Mouse (Mus musculus): ENCODE results near the gene Cox19.

The Cox19 gene

DNA sequence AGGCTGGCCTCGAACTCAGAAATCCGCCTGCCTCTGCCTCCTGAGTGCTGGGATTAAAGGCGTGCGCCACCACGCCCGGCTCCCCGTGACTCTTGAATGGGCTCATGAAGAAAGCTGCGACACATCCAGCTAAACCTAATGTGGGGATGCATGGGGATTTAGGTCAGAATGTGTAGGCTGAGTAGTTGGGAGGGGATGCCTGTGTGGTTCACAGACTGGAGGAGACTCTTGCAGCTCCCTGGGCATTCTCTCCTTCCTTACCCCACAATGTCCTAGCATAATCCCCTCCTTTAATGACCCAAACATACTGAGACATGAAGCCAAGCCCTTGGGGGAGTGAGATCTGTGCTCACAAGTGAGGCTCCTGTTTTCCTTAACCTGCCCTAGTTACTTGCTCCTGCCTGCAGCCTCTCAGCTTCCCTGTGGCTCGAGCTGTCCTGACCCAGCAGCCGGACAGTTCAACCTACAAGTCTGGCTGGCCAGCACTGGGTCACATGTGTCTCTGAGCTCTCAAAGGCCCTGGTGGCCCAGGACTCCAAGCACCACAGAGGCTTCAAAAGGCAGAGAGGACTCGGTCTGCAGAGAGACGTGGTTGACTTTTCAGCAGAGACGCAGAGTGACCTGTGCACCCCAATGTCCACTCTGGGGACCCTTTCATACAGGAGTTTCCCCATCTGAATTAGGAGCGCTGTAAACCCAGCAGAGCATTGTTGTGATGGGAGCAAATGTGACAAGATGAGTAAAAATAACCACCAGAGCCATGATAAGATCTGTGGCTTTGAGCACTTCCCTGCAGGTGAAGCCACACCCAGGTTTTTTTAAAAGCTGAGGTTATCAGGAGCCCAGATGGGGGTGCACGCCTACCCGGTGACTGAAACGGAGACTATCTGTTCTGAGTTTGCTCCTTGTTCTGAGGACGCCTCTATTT, 30.6 kb upstream of the Cox19 start:
- no peak for DNase-seq (ENCODE audit: low spot score in 2 of 2)

DNA sequence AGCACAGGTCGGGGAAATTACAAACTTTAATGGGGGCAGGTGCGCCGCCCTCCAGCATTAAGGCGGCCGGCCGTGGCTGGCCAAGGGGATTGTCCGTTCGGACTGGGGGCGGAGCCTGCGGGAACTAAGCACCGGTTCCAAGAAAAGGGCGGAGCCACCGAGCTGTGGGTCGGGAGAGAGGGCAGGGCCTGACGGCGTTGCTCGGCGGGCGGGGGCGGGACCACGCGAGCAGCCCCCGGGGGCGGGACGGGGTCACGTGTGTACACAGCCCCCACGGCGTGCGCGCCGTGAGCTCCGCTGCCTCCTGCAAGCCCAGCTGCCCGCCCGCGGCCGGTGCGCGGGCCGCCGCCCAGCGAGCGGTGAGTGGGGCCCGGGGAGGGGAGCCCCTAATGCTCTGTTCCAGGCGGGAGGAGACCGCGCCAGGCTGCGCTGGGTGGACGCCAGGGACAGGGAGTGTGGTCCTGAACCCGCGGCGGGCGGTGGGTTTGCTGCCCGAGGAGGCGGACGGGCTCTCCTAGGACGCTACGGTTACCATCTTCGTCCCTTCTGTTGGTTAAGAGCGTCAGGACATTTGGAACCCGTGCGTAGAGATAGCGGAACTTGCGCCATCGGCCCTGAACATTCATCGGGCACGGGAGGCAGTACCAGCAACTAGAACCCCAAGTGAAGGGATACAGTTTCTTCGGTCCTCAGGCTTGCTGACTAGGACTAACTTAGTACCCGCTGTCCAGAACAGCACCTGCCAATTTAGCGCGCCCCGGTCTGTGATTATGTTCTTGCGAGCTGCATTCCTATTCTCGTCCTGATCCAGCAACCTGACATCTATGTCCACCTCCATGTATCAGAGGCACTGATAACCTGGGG, 29.4 kb upstream of the Cox19 start:
- peak; percentile 53 to 82 for DNase-seq (ENCODE audit: low spot score in 2 of 2)

DNA sequence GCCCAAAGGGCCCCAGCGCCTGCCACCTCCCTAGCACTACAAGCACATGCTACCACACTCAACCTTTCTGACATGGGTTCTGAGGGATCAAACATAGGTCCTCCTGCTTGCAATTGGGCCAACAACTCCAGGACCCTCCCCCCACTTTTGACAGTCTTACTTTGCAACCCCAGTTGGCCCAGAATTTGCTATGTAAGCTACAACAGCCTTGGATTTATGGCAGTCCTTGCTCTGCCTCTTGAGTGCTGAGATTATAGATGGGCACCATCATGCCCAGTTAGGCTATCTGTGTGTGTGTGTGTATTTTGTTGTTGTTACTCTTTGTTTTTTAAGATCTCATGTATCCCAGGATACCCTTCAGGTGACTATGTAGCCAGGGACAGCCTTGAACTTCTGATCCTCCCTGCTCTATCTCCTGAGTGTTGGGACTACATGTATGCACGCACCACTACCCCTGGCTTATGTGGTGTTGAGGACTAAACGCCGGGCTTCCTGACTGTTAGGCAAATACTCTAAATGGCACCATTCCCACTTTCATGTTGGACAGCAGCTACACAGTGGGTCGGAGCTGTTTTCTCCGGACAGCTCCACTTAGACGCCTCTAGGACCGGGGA, 28.7 kb upstream of the Cox19 start:
- DNase-seq (ENCODE audit: low spot score in 2 of 2) = no peak

DNA sequence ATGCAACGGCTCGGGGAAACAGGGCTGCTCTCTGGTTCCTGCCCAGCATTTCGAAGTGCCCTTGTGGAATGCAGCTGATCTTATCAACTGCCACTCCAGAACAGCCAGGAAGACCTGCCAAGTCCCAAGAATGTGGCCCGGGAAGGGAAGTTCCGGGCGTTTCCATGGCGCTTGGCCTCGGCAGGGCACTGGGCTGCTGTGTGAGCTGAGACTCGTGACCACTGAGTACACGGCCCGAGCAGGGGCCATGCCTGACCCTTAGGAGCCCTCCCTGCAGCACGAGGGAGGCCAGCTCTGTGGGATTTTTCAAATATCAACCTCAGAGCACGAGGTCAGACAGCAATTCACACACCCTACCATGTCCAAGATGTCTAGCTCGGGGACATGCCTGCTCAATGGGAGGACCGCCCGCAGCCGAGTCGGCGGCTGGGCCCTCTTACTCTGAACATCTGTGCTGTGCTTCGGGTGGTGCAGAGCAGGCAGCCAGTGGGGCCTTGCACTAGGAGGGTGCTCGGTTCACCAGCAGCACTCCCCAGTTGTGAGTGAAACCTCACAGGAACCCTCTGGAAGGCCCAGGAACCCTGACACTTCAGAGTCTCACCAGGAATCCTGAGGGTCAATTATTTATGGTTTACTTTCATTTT, 27.9 kb upstream of the Cox19 start:
- DNase-seq (ENCODE audit: low spot score in 2 of 2) = peak in 1 of 2 experiments; percentile 34

DNA sequence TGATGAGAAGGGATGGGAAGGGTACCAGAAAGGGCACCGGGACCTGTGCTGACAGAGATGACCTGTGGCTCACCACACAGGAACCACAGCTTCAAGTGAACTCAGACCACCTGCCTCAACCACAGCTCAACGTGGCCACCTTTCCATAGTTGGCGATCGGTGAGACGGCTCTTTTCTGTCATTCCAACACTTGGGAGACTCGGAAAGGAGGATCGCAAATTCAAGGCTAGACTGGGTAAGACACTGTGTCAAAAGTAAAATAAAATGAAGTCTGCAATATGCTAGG, 27.0 kb upstream of the Cox19 start:
- DNase-seq (ENCODE audit: low spot score in 2 of 2) = no peak

DNA sequence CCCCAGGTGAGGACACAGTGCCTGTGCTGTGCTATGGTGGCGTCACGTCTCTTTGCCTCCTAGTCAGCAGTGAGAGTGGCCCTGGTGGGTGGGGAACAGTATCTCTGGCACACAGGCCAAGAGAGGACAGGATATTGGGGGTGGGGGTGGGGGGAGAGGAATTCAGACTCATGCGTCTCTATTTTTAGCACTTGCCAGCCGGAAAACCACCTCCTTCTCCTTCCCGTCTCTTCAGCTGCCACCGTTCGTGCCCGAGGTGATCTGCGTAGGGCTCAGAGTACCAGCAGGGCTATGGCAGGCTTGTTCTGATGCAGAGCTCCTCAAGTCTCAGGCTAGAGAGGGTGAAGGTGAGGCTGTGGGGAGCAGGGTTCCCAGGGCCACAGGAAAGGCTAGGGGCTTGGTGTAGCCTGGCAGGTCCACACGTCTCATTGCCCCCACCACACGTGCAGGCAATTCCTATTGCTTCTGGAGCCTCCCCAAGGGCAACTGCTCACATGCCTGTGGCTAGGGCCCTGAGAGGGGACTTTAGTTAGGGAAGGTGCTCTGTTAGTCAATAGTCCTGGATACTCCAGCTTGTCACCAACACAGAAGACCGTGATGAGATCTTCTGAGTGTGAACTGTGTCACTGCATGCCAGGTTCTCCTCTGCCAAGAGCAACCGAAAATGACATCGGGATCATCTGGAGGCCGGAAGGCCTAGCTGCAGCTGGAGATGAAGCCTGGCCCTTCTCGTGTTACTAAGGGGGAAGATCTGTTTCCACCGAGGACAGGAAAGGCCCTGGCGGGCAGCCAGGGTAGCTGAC, 26.5 kb upstream of the Cox19 start, which contains the start of gene Gpr146:
Gene Gpr146, plus strand, starts transcription at position 230 of the 803 bp plus-strand sequence.
- no peak for DNase-seq (ENCODE audit: low spot score in 2 of 2)

DNA sequence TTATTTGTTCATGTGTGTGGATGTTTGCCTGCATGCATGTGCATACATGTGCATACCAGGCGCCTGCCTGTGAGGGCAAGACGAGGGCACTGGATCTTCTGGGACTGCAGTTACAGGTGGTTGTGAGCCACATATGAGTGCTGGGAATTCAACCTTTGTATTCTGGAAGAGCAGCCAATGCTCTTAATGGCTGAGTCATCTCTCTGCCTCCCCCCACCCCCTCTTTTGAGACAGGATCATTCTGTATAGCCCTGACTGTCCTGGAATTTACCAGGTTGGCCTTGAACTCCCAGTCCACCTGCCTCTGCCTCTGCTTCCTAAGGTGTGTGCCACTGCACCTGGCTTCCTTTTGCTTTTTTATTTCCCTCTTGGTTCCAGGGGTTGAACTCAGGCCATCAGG, 23.6 kb upstream of the Cox19 start:
- DNase-seq (ENCODE audit: low spot score in 2 of 2) = no peak

DNA sequence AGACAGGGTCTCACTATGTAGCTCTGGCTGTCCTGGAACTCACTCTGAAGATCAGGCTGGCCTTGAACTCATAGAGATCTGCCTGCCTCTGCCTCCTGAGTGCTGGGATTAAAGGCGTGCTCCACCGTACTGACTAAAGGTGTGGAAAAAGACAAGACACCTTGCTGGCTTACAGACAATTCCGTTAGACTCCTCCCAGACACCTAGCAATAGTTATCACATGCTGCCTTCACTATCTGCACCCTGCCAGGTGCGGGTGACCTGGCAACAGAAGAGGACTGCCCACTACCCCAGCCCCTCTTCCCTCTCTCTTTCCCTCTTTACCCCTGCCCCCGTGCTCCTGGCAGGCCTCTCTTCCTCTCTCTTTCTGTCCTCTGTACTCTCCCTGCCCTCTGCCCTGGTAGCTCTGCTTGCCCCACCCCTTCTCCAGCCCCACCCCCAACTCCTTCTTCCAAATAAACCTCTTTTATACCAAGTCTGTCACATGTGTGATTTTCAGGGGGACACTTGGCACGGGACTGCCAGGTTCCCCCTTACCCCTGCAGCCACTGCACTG, 22.7 kb upstream of the Cox19 start:
- DNase-seq (ENCODE audit: low spot score in 2 of 2) = no peak

DNA sequence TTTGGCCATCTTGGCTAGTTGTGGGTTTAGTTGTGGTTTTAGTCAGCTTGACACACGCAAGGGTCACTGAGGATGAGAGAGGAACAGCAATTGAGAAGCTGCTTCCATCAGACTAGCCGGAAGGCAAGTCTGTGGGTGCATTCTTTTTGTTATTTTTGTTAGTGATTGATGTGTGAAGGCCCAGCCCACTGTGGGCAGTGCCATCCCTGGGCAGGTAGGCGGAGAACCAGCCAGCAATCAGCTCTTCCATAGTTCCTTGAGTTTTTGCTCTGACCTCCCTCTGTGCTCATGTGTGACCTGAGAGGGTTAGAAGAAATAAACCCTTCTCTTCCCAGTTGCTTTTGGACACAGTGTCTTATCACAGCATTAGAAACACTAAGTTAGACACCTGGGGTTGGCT, 21.9 kb upstream of the Cox19 start:
- no peak for DNase-seq (ENCODE audit: low spot score in 2 of 2)

DNA sequence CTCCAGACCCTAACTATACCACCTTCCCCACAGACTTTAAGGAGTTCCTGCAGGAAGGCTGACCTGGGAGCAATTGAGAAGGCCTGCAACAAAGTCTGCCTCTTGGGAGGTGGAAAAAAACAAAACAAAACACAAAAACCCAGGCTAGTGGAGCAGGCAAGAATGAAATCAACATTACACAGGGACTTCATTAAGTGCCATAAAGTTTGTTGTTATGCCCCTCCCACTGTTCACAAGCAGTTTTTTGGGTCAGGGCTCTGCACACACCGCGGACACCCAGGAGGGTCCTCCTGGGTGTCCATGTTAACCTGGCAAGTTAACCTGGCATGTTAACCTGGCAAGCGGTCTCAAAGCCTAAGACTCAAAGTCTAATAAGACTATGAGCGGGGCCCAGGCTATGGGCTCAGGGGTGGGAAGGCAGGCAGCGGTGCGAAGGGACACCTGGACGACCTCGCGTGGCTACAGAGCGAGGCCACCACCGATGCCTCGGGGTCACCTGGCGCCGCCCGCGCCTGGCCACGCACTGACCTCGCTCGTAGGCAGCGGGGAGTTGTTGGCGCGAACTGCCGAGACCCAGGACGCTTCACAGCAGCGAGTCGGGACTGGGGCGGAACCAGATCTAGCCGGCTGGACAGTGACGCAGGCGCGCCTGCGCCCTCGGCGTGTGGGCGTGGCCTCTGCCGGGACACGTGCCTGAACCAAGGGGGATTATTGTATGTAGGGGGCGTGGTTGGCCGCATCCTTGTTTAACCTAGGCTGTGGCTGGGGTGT, 20.6 kb upstream of the Cox19 start:
- DNase-seq (ENCODE audit: low spot score in 2 of 2) = peak; percentile 82 to 91

DNA sequence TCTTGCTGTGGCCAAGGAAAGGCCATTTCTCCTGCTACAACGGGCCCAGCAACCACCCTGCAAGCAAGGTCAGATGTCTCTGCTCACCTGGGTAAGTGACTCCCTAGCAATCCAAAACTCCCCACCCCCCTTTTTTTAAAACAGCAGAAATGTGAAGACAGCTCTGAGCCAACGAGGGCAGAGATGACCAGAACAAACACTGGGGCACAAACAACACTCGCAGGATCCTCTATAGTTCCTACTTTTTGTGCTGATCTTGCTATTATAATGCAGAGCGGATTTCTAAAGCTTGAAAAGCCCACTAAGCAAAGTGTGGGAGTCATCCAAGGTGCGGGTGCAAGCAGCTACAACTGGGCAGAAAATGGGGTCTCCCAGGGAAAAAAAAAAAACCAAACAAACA, 19.9 kb upstream of the Cox19 start:
- no peak for DNase-seq (ENCODE audit: low spot score in 2 of 2)

DNA sequence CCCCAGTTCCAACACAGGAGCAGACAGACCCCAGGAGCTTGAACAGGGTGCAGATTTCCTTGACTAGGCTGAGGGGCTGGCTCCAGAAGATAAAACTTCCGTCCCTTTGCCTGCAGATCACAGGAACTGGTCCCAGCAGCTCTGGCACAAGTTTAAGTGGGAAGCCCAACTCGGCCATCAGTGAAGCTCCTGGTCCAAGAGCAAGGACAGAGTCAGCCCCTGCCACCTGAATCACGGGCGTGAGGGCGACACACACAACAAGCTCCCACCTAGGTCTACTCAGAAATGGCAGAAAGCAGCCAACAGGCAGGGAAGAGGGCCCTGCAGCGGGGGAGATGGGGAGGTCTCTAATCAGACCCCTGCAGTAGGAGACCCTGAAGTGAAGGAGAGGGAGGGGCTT, 19.1 kb upstream of the Cox19 start:
- DNase-seq (ENCODE audit: low spot score in 2 of 2) = no peak

DNA sequence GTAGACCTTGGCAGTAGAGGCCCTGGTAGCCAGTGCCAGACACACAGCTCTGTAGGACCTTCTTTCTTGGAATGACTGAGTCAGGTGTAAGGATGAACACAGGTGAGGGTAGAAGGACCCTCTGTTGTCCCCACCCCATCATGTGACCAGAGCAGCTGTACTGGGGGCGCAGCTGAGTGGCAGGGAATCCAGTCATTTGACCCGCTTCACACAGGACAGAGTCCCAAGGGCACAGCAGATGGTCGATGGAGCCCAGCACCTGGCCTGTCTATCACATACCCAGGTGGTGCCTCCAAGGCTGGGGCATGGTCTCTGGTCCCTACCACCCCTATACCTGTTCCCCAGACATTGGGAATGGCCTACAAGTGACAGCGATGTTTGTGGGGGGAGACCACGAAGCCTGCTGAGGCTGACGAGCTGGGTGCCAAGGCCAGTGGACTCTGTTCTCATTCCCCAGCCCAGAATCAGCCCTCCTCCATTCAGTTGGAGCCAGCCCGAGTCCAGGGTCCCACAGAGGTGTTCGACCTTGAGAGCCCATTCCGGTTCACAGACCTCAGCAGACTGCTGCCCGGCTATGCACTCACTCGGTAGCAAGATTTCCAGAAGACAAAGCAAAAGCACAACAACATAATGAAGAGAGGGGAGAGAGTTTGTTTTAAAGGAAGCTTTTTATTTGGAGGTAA, 17.6 kb upstream of the Cox19 start:
- DNase-seq (ENCODE audit: low spot score in 2 of 2) = no peak

DNA sequence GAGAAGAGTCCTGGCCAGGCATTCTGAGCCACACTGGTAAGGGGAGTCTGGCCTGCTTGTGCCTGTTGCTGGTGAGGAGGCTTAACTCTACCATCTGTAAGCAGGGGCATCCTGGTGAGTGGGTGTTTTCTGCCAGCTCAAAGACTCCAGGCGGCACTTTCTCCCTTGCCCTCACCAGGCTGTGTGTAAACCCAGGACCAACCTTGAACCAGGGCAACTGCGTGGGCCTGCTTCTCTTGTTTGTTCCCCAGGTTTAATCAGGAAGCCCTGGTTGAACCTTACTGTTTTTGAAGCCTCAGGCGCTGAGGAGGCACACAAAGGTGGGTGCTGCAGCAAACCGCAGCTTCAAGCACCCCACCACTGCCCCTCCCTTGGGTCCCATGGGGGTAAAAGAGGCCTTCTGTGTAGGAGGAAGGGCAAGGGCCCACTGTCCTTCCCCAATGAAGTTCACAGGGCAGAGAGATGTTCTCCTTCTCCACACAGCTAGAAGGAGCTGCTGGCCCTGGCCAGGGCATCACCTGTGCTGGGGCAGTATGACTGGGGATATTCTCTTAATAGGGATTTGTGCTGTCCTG, 16.8 kb upstream of the Cox19 start:
- no peak for DNase-seq (ENCODE audit: low spot score in 2 of 2)

DNA sequence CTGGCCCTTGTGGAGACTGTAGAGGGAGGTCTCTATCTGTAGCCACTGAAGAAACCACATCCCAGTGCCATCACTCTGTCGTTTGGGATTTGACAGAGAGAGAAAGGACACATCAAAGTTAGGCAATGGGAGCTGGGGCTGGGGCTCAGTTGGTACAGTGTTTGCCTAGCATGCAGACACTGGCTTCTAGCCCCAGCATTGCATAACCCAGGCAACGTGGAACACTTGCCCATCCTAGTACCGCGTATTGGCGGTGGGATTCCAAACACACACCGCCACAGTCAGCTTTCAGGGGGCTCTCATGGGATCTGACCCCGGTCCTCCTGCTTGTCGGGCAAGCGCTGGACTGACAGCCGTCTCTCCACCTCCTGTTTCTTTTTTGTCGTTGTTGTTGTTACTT, 15.3 kb upstream of the Cox19 start:
- no peak for DNase-seq (ENCODE audit: low spot score in 2 of 2)

DNA sequence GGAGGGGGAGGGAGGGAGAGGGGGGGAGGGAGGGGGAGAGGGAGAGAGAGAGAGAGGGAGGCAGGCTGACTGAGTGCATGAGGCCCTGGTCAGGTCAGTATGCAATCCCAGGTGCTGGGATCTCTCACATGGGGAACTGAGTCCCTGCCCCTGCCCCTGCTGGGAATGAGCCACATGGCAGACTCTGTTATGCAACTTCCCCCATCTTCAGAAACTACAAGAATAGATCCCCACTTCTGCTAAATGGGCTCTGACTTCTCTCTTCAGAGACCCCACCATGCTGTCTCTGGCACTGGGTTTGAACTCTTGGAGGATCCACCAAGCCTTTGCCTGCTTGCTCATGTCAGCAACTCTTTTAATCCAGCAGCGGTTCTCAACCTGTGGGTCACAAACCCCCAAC, 14.6 kb upstream of the Cox19 start:
- DNase-seq (ENCODE audit: low spot score in 2 of 2) = no peak

DNA sequence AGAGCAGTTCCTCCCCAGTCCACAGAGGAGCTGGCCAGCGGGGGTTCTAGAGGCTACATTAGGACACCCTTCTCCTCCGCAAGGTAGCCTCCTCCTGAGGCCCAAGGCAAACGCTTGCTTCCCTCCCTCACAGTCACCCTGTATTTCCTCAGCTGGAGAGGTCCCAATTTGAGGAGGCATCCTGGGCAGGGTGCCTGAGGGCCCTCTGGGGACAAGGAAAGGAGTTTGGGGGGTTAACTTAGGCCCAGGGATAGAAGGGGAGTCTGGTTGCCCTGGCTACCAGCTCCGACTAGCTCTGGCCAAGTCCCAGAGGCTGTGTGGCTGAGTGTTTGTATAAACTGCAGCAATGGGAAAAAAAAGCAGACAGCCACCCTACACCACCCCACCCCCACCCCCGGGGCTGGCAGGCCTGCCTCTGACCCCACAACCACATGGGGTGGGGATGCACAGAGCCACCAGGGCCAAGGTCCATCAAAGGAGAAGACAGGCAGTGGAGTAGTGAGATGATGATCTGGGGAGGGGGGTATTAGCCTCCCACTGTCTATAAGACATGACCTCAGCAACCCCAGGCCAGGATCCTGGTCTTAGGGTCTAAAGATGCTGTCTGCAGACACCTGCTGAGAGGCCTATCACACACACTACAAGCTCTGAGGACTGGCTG, 13.8 kb upstream of the Cox19 start:
- DNase-seq (ENCODE audit: low spot score in 2 of 2) = no peak

DNA sequence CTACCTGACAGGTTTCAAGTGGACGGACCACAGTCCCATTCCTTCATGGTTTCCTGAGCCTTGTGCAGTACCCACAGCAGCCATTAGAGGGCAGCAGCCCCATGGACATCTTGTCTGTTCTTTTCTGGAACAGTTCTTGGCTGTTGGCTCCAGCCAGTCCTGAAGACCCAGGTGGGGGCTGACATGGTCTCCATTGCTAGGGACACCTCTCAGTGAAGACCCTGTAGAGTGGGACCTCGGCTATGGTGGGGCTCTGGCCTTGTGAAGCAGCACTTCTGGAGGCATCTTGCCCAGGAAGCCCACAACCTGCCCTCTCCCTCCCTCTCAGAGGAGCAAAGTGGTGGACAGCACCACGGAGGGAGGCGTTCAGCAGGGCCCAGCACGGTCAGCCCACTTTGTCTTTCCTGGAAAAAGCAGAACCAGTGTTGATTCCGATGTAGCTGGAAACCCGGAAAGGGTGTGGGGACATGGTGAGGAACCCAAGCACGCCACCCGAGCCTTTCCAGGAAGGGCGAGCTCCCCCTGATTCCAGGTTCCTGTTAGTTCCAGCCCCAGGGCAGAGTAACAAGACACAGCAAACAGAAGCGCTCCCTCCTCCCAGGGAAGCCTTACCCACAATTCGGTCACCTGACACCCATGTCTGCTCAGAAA, 13.2 kb upstream of the Cox19 start:
- DNase-seq (ENCODE audit: low spot score in 2 of 2) = peak; percentile 95 to 96
